Mouse (Mus musculus) small intestine, adult 2 months (tissue): ENCODE results near the gene Rnf141.

ENCODE experiments used
- CTCF ChIP-seq: fragments of 200-500 bp; IDR thresholded peaks from 2 replicates; pipeline ENCODE4 v1.5.1; 2012; ENCODE audit warnings: low read depth, mild to moderate bottlenecking, control low read depth, inconsistent platforms, low read length, moderate library complexity, mixed read lengths; ENCODE audit not compliant: insufficient replicate concordance, insufficient read length; ENCODE audit errors: extremely low read depth
- POLR2A ChIP-seq: fragments of 200-500 bp; IDR thresholded peaks from 2 replicates; pipeline ENCODE4 v1.6.1; 2012; ENCODE audit warnings: low read depth, mild to moderate bottlenecking, control low read depth, inconsistent platforms, low read length, moderate library complexity

DNA sequence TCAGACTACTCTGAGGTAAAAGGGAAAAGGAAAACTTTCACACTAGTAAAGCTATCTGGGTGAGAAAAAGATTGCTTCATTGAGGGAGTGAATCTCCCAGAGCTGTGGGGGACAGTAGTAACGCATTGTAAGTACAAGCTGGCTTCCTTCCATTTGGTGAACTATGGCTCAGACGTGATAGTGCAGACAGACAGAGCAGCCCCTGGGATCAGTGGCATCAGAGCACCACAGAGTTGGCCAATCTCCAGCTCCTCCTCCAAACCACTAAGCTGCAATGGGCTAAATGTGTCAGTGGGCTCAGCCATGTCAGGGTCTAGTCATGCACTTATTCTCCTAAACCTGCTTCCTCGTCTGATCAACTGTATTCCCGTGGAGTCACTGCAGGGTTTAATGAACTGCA lies 20.7 kb downstream of the Rnf141 start:
- no peak for TF ChIP-seq CTCF
- TF ChIP-seq POLR2A, result no peak
